In genomic region chr4:54072932-54073331, GRCm38 (mm10) we compare ENCODE assay signal across 13 mouse cellular contexts.
DNase-seq lines count a peak whose midpoint lies in the region; ATAC-seq and TF ChIP-seq lines count a peak whose summit lies in the region.
"Had no signal": no experiment of that assay in that cellular context is flagged by ENCODE, and none has a peak within 500 bp of the region (broad histone marks: within the 10 kb centered on the region; RNA-seq: fewer than 3 reads in every experiment).

No protein-coding gene starts in this region.

- H3K27ac ChIP-seq in left cerebral cortex, adult 2 months, result peak overlapping the region; percentile 58; the same call in 1 of the 2 replicates
- no peak overlapping the region for H3K27ac ChIP-seq in embryonic facial prominence, embryonic 13.5 days
- peak overlapping the region; percentile 1; the same call in 1 of the 2 replicates for H3K27ac ChIP-seq in hindbrain, embryonic 14.5 days
- H3K27ac ChIP-seq in neural tube, embryonic 11.5 days (ENCODE audit: low read depth, low read length), result peak overlapping the region; percentile 47
- H3K27ac ChIP-seq: heart, embryonic 15.5 days; kidney, postnatal 0 days; liver, embryonic 15.5 days had no signal

- DNase-seq in left cerebral cortex, adult 2 months (ENCODE audit: extremely low spot score in 1 of 2, low spot score in 2 of 2), result no peak
- no peak for DNase-seq in left cerebral cortex, adult 11 months (ENCODE audit: low spot score)
- DNase-seq in hindbrain, embryonic 14.5 days (ENCODE audit: low spot score), result peak; percentile 36
- peak; percentile 71 for DNase-seq in neural tube, embryonic 11.5 days (ENCODE audit: low spot score)
- no peak for DNase-seq in ovary, postnatal 36 days (ENCODE audit: low spot score)
- no peak for DNase-seq in heart, adult 18-20 months
- DNase-seq: cerebellum, postnatal 25 days had no signal

- intact Hi-C loops in left cerebral cortex, adult 2 months (cut with DNase I), result no loop called here

- no peak for ATAC-seq in embryonic facial prominence, embryonic 13.5 days (ENCODE audit: insufficient number of reproducible peaks, insufficient read depth, low FRiP score, low TSS enrichment, low read depth)
- peak; percentile 51; the same call in 1 of the 2 replicates for ATAC-seq in hindbrain, embryonic 14.5 days (ENCODE audit: low FRiP score)
- peak; percentile 91 for ATAC-seq in neural tube, embryonic 11.5 days (ENCODE audit: insufficient read depth, low FRiP score, low TSS enrichment)
- no peak for ATAC-seq in monocyte, adult 5-6 weeks (replicated peaks; ENCODE audit: insufficient number of reproducible peaks, low FRiP score, low TSS enrichment, poor library complexity, severe bottlenecking)
- ATAC-seq: Patski had no signal

- WGBS in embryonic facial prominence, embryonic 13.5 days, result 24% methylated on average over 10 of the region's 10 CpGs
- WGBS in hindbrain, embryonic 14.5 days, result 3% methylated on average over 10 of the region's 10 CpGs
- 9% methylated on average over 10 of the region's 10 CpGs for WGBS in neural tube, embryonic 11.5 days

- 0 out of 2 replicates have a peak overlapping the region, but pooled peaks have one; percentile 7 for H3K4me2 ChIP-seq in embryonic facial prominence, embryonic 13.5 days
- 0 out of 2 replicates have a peak overlapping the region, but pooled peaks have one; percentile 7 for H3K4me2 ChIP-seq in hindbrain, embryonic 14.5 days (replicated peaks)
- H3K4me2 ChIP-seq in neural tube, embryonic 11.5 days (ENCODE audit: low read depth), result no peak overlapping the region
- H3K4me2 ChIP-seq: heart, embryonic 15.5 days; liver, embryonic 15.5 days had no signal

- no peak for TF ChIP-seq CTCF in left cerebral cortex, adult 2 months (IDR thresholded peaks at IDR 0.05)

- H3K4me3 ChIP-seq in left cerebral cortex, adult 2 months, result peak overlapping the region; percentile 6; the same call in 1 of the 2 replicates
- H3K4me3 ChIP-seq in embryonic facial prominence, embryonic 13.5 days, result no peak overlapping the region
- no peak overlapping the region for H3K4me3 ChIP-seq in hindbrain, embryonic 14.5 days (replicated peaks; ENCODE audit: low read length)
- no peak overlapping the region for H3K4me3 ChIP-seq in neural tube, embryonic 11.5 days (ENCODE audit: low read depth, low read length)
- H3K4me3 ChIP-seq: heart, embryonic 15.5 days; liver, embryonic 15.5 days had no signal

- H3K36me3 ChIP-seq in embryonic facial prominence, embryonic 13.5 days, result no peaks in the 10 kb centered on the region
- no peaks in the 10 kb centered on the region for H3K36me3 ChIP-seq in hindbrain, embryonic 14.5 days (replicated peaks; ENCODE audit: control insufficient read depth, insufficient read depth)
- no peaks in the 10 kb centered on the region for H3K36me3 ChIP-seq in neural tube, embryonic 11.5 days (ENCODE audit: control insufficient read depth, insufficient read depth, low read length)
- H3K36me3 ChIP-seq: heart, embryonic 15.5 days; liver, embryonic 15.5 days had no signal

- peaks cover 20% of the 10 kb centered on the region for H3K9me3 ChIP-seq in embryonic facial prominence, embryonic 13.5 days
- H3K9me3 ChIP-seq in hindbrain, embryonic 14.5 days (ENCODE audit: control insufficient read depth, low read length), result peaks cover 8% of the 10 kb centered on the region; the same call in 1 of the 2 replicates
- no peaks in the 10 kb centered on the region for H3K9me3 ChIP-seq in neural tube, embryonic 11.5 days (ENCODE audit: control insufficient read depth, low read length)
- H3K9me3 ChIP-seq: heart, embryonic 15.5 days; liver, embryonic 15.5 days had no signal

- no peaks in the 10 kb centered on the region for H3K27me3 ChIP-seq in embryonic facial prominence, embryonic 13.5 days
- no peaks in the 10 kb centered on the region for H3K27me3 ChIP-seq in hindbrain, embryonic 14.5 days (ENCODE audit: control insufficient read depth, insufficient read depth, low read length)
- H3K27me3 ChIP-seq in neural tube, embryonic 11.5 days (ENCODE audit: control insufficient read depth, insufficient read depth, low read length), result no peaks in the 10 kb centered on the region
- H3K27me3 ChIP-seq: heart, embryonic 15.5 days; liver, embryonic 15.5 days; Patski had no signal

- H3K4me1 ChIP-seq in embryonic facial prominence, embryonic 13.5 days, result peaks cover 5% of the 10 kb centered on the region; the same call in 1 of the 2 replicates
- peaks cover 7% of the 10 kb centered on the region for H3K4me1 ChIP-seq in hindbrain, embryonic 14.5 days (replicated peaks; ENCODE audit: control insufficient read depth, insufficient read depth, low read length)
- H3K4me1 ChIP-seq in neural tube, embryonic 11.5 days (ENCODE audit: control insufficient read depth, insufficient read depth, low read length), result peaks cover 4% of the 10 kb centered on the region; the same call in 1 of the 2 replicates
- H3K4me1 ChIP-seq: heart, embryonic 15.5 days; liver, embryonic 15.5 days had no signal

- H3K9ac ChIP-seq in embryonic facial prominence, embryonic 13.5 days, result no peak overlapping the region
- peak overlapping the region; percentile 3; the same call in 1 of the 2 replicates for H3K9ac ChIP-seq in hindbrain, embryonic 14.5 days
- H3K9ac ChIP-seq in neural tube, embryonic 11.5 days (ENCODE audit: low read length), result 0 out of 2 replicates have a peak overlapping the region, but pooled peaks have one; percentile 1
- H3K9ac ChIP-seq: heart, embryonic 15.5 days; liver, embryonic 15.5 days had no signal

Comparison
In these comparisons a context has a peak if more than half of its experiments do, and no peak if none do; other contexts are left out.
1. DNase-seq: peak in hindbrain, embryonic 14.5 days (single experiment) and neural tube, embryonic 11.5 days (single experiment); none in left cerebral cortex, adult 2 months (0 of 2), left cerebral cortex, adult 11 months (single experiment), ovary, postnatal 36 days (single experiment) and heart, adult 18-20 months (0 of 2).
2. ATAC-seq: peak in hindbrain, embryonic 14.5 days (single experiment) and neural tube, embryonic 11.5 days (single experiment); none in embryonic facial prominence, embryonic 13.5 days (single experiment) and monocyte, adult 5-6 weeks (single experiment).